8 mouse cellular contexts compared by ENCODE assay signal in genomic region chr16:23987341-23988156, GRCm38 (mm10). TPM values are rescaled to one million over a fixed set of nuclear protein-coding genes. Genes with fewer than 3 reads are reported as not detected.
DNase-seq lines count a peak whose midpoint lies in the region; ATAC-seq and TF ChIP-seq lines count a peak whose summit lies in the region.

No protein-coding gene starts in this region.

- no peak for TF ChIP-seq EP300 in liver, postnatal 0 days (IDR thresholded peaks at IDR 0.05; ENCODE audit: low read depth)

- peak overlapping the region; percentile 88 for H3K4me2 ChIP-seq in forebrain, embryonic 14.5 days (ENCODE audit: low read length)
- peak overlapping the region; percentile 95 for H3K4me2 ChIP-seq in intestine, embryonic 14.5 days (ENCODE audit: low read length)
- H3K4me2 ChIP-seq in liver, postnatal 0 days (ENCODE audit: low read depth, low read length) = peak overlapping the region; percentile 80

- H3K9me3 ChIP-seq in forebrain, embryonic 14.5 days (replicated peaks; ENCODE audit: control insufficient read depth, low read length) = no peaks in the 10 kb centered on the region
- H3K9me3 ChIP-seq in intestine, embryonic 14.5 days (ENCODE audit: control insufficient read depth, low read length) = no peaks in the 10 kb centered on the region
- H3K9me3 ChIP-seq in liver, postnatal 0 days (ENCODE audit: low read length) = no peaks in the 10 kb centered on the region

- WGBS in forebrain, embryonic 14.5 days = under 1% methylated on average over 61 of the region's 64 CpGs
- under 1% methylated on average over 62 of the region's 64 CpGs for whole genome bisulfite sequencing in intestine, embryonic 14.5 days
- under 1% methylated on average over 64 of the region's 64 CpGs for WGBS in liver, postnatal 0 days (ENCODE audit: insufficient replicate concordance)

- ATAC-seq in forebrain, embryonic 14.5 days = peak; percentile 10; the same call in 1 of the 2 replicates
- no peak for ATAC-seq in intestine, embryonic 14.5 days (replicated peaks; ENCODE audit: low FRiP score, low TSS enrichment, low read depth)
- ATAC-seq in liver, postnatal 0 days = no peak

- peak overlapping the region; percentile 94 for H3K4me3 ChIP-seq in layer of hippocampus, adult 2 months
- peak overlapping the region; percentile 84 for H3K4me3 ChIP-seq in bone marrow macrophage, adult 2 months (ENCODE audit: insufficient read depth, low read length)
- peak overlapping the region; percentile 72 for H3K4me3 ChIP-seq in forebrain, embryonic 14.5 days (ENCODE audit: low read depth, low read length)
- peak overlapping the region; percentile 79 for H3K4me3 ChIP-seq in intestine, embryonic 14.5 days (ENCODE audit: low read depth, low read length)
- peak overlapping the region; percentile 78 for H3K4me3 ChIP-seq in liver, postnatal 0 days (ENCODE audit: low read depth, low read length)

- no peaks in the 10 kb centered on the region for H3K27me3 ChIP-seq in forebrain, embryonic 14.5 days (replicated peaks; ENCODE audit: control insufficient read depth, insufficient read depth, low read length)
- peaks cover 3% of the 10 kb centered on the region; the same call in 1 of the 2 replicates for H3K27me3 ChIP-seq in intestine, embryonic 14.5 days (replicated peaks; ENCODE audit: control insufficient read depth, insufficient read depth, low read length)
- H3K27me3 ChIP-seq in liver, postnatal 0 days (ENCODE audit: insufficient read depth, low read length) = no peaks in the 10 kb centered on the region

- H3K36me3 ChIP-seq in forebrain, embryonic 14.5 days (ENCODE audit: control insufficient read depth, insufficient read depth, low read length) = no peaks in the 10 kb centered on the region
- no peaks in the 10 kb centered on the region for H3K36me3 ChIP-seq in intestine, embryonic 14.5 days (ENCODE audit: control insufficient read depth, insufficient read depth, low read length)
- H3K36me3 ChIP-seq in liver, postnatal 0 days (replicated peaks; ENCODE audit: insufficient read depth, low read length) = no peaks in the 10 kb centered on the region

- TF ChIP-seq POLR2A in bone marrow macrophage, adult 2 months (IDR thresholded peaks at IDR 0.05; ENCODE audit: borderline replicate concordance, low read depth, low read length) = no peak

- peaks cover 8% of the 10 kb centered on the region for H3K4me1 ChIP-seq in bone marrow macrophage, adult 2 months (ENCODE audit: control insufficient read depth, insufficient read depth, low read length)
- peaks cover 27% of the 10 kb centered on the region for H3K4me1 ChIP-seq in forebrain, embryonic 14.5 days (ENCODE audit: control insufficient read depth, insufficient read depth, low read length)
- peaks cover 28% of the 10 kb centered on the region for H3K4me1 ChIP-seq in intestine, embryonic 14.5 days (replicated peaks; ENCODE audit: control insufficient read depth, insufficient read depth, low read length)
- H3K4me1 ChIP-seq in liver, postnatal 0 days (ENCODE audit: insufficient read depth) = peaks cover 16% of the 10 kb centered on the region

- TF ChIP-seq CTCF in layer of hippocampus, adult 2 months (conservative IDR thresholded peaks at IDR 0.05) = no peak
- no peak for TF ChIP-seq CTCF in bone marrow macrophage, adult 2 months (IDR thresholded peaks at IDR 0.05; ENCODE audit: low read depth, low read length)
- no peak for TF ChIP-seq CTCF in liver, postnatal 0 days (IDR thresholded peaks at IDR 0.05; ENCODE audit: low read depth)

- H3K27ac ChIP-seq in layer of hippocampus, adult 2 months = peak overlapping the region; percentile 99
- H3K27ac ChIP-seq in bone marrow macrophage, adult 2 months (ENCODE audit: insufficient read depth, low read depth, low read length) = peak overlapping the region; percentile 38; the same call in 1 of the 2 replicates
- peak overlapping the region; percentile 98 for H3K27ac ChIP-seq in forebrain, embryonic 14.5 days (ENCODE audit: low read depth, low read length)
- peak overlapping the region; percentile 98 for H3K27ac ChIP-seq in intestine, embryonic 14.5 days (ENCODE audit: low read depth)
- peak overlapping the region; percentile 100 for H3K27ac ChIP-seq in liver, postnatal 0 days (ENCODE audit: low read depth)

- DNase-seq in layer of hippocampus, adult 2 months (ENCODE audit: low spot score in 2 of 2) = no peak
- DNase-seq in layer of hippocampus, adult 8-10 months (ENCODE audit: low spot score in 2 of 2) = no peak
- DNase-seq in forebrain, embryonic 14.5 days (ENCODE audit: low spot score) = peak; percentile 66
- DNase-seq in intestine, embryonic 14.5 days (ENCODE audit: low spot score) = peak; percentile 80
- DNase-seq in liver, postnatal 0 days = peak; percentile 55
- peak; percentile 54 for DNase-seq in retina, embryonic 14.5 days (ENCODE audit: low spot score)
- DNase-seq in frontal cortex, postnatal 25 days (ENCODE audit: low spot score in 2 of 2) = no peak

- peak overlapping the region; percentile 88 for H3K9ac ChIP-seq in forebrain, embryonic 14.5 days (ENCODE audit: low read length)
- H3K9ac ChIP-seq in intestine, embryonic 14.5 days (ENCODE audit: low read length) = peak overlapping the region; percentile 71
- peak overlapping the region; percentile 98 for H3K9ac ChIP-seq in liver, postnatal 0 days (replicated peaks)

RNA-seq across cellular contexts. Expression of gene Gm37419, which starts 0.7 kb away (rescaled TPM):
- total RNA-seq in layer of hippocampus, adult 2 months (2021) = not detected
- total RNA-seq in layer of hippocampus, adult 8-10 months (2022) = not detected
- not detected in 2 replicates for polyA plus RNA-seq in bone marrow macrophage, adult 2 months (2012; ENCODE audit: insufficient read depth, insufficient read length, missing spikeins)
- not detected in 2 replicates for polyA plus RNA-seq in forebrain, embryonic 14.5 days (2014; fragmentation: Nextera tagmentation; extraction: Ambion mirVana)
- not detected in 2 replicates for polyA plus RNA-seq in intestine, embryonic 14.5 days (2014; fragmentation: Nextera tagmentation; extraction: Ambion mirVana)
- not detected in 2 replicates for polyA plus RNA-seq in liver, postnatal 0 days (2015; fragmentation: Nextera tagmentation; extraction: Ambion mirVana)

RNA-seq across cellular contexts. Expression of gene Bcl6, which starts 1.1 kb away (rescaled TPM):
- 10 to 100 TPM; 56.8 to 61.5 TPM for total RNA-seq in layer of hippocampus, adult 2 months (2021)
- total RNA-seq in layer of hippocampus, adult 8-10 months (2022) = 10 to 100 TPM; 44.9 to 51.7 (median 49.1) TPM
- 41.0 and 47.5 TPM in 2 replicates for polyA plus RNA-seq in bone marrow macrophage, adult 2 months (2012; ENCODE audit: insufficient read depth, insufficient read length, missing spikeins)
- polyA plus RNA-seq in forebrain, embryonic 14.5 days (2014; fragmentation: Nextera tagmentation; extraction: Ambion mirVana) = 1.3 and 1.7 TPM in 2 replicates
- polyA plus RNA-seq in intestine, embryonic 14.5 days (2014; fragmentation: Nextera tagmentation; extraction: Ambion mirVana) = 0.49 and 0.95 TPM in 2 replicates
- 0.46 and 0.69 TPM in 2 replicates for polyA plus RNA-seq in liver, postnatal 0 days (2015; fragmentation: Nextera tagmentation; extraction: Ambion mirVana)

RNA-seq across cellular contexts. Expression of gene Rtp2, which starts 55.4 kb away (rescaled TPM):
- under 1 TPM; 0.32 to 0.54 TPM for total RNA-seq in layer of hippocampus, adult 2 months (2021)
- under 1 TPM; 0.30 to 0.76 (median 0.47) TPM for total RNA-seq in layer of hippocampus, adult 8-10 months (2022)
- polyA plus RNA-seq in bone marrow macrophage, adult 2 months (2012; ENCODE audit: insufficient read depth, insufficient read length, missing spikeins) = not detected in 2 replicates
- not detected in 2 replicates for polyA plus RNA-seq in forebrain, embryonic 14.5 days (2014; fragmentation: Nextera tagmentation; extraction: Ambion mirVana)
- not detected in 2 replicates for polyA plus RNA-seq in intestine, embryonic 14.5 days (2014; fragmentation: Nextera tagmentation; extraction: Ambion mirVana)
- not detected in 2 replicates for polyA plus RNA-seq in liver, postnatal 0 days (2015; fragmentation: Nextera tagmentation; extraction: Ambion mirVana)

Comparison
In these comparisons a context has a peak if more than half of its experiments do, and no peak if none do; other contexts are left out.
1. DNase-seq: peak in forebrain, embryonic 14.5 days (single experiment), intestine, embryonic 14.5 days (single experiment), liver, postnatal 0 days (single experiment) and retina, embryonic 14.5 days (single experiment); none in layer of hippocampus, adult 2 months (0 of 2), layer of hippocampus, adult 8-10 months (0 of 2) and frontal cortex, postnatal 25 days (0 of 2).
2. H3K27ac ChIP-seq: peak in every context shown above with its lines; median percentile 100 in liver, postnatal 0 days; 99 in layer of hippocampus, adult 2 months; 98 in forebrain, embryonic 14.5 days; 98 in intestine, embryonic 14.5 days; 38 in bone marrow macrophage, adult 2 months.
3. RNA of gene Bcl6, which starts 1.1 kb away (polyA plus RNA-seq): 41.0 to 47.5 TPM in bone marrow macrophage, adult 2 months; 1.3 to 1.7 TPM in forebrain, embryonic 14.5 days, 0.46 to 0.69 TPM in liver, postnatal 0 days and 0.49 to 0.95 TPM in intestine, embryonic 14.5 days; every median in the first group is over 10 times any median in the second.
4. Peak in every context shown above with its lines, with median percentiles within 50 percentile points of each other: H3K4me3 ChIP-seq, H3K4me2 ChIP-seq and H3K9ac ChIP-seq.